Mouse (Mus musculus) limb, embryonic 14.5 days (tissue): ENCODE results near the gene Fbxl16. TPM values are rescaled to one million over a fixed set of nuclear protein-coding genes. Genes with fewer than 3 reads are reported as not detected.

Experiments
- ATAC-seq: fragments of 200-750 bp; cut with Nextera tagmentation; 2 replicates; pipeline ENCODE4 v1.8.0; 2017; ENCODE audit warnings: low read depth, moderate number of reproducible peaks, moderate TSS enrichment; ENCODE audit not compliant: low FRiP score
- DNase-seq: peaks from one replicate; pipeline ENCODE4 v3.0.0-alpha.2; 2015; ENCODE audit warnings: low spot score
- H3K27ac ChIP-seq: fragments of 300-500 bp; sonication (generic); replicated peaks from 2 replicates; pipeline ENCODE4 v1.5.1; 2014; ENCODE audit warnings: low read depth, mild to moderate bottlenecking, low read length, moderate library complexity, mixed read lengths
- H3K27me3 ChIP-seq: fragments of 300-500 bp; sonication (generic); 2 replicates; pipeline ENCODE4 v1.6.1; 2014; ENCODE audit warnings: low read length, mixed read lengths; ENCODE audit not compliant: control insufficient read depth, insufficient read depth
- H3K36me3 ChIP-seq: fragments of 300-500 bp; sonication (generic); 2 replicates; pipeline ENCODE4 v1.6.1; 2014; ENCODE audit warnings: mild to moderate bottlenecking, low read length, moderate library complexity, mixed read lengths; ENCODE audit not compliant: control insufficient read depth, insufficient read depth
- H3K4me1 ChIP-seq: fragments of 300-500 bp; sonication (generic); 2 replicates; pipeline ENCODE4 v1.6.1; 2014; ENCODE audit warnings: antibody characterized with exemption, low read length, mixed read lengths; ENCODE audit not compliant: control insufficient read depth, insufficient read depth
- H3K4me2 ChIP-seq: fragments of 300-500 bp; sonication (generic); replicated peaks from 2 replicates; pipeline ENCODE4 v1.6.1; 2014; ENCODE audit warnings: low read depth, mild to moderate bottlenecking, low read length, moderate library complexity; ENCODE audit not compliant: severe bottlenecking
- H3K4me3 ChIP-seq: fragments of 300-500 bp; sonication (generic); replicated peaks from 2 replicates; pipeline ENCODE4 v1.5.1; 2014; ENCODE audit warnings: low read length
- H3K9ac ChIP-seq: fragments of 300-500 bp; sonication (generic); 2 replicates; pipeline ENCODE4 v1.6.1; 2014; ENCODE audit warnings: mild to moderate bottlenecking, low read depth, low read length, moderate library complexity; ENCODE audit not compliant: severe bottlenecking
- H3K9me3 ChIP-seq: fragments of 300-500 bp; sonication (generic); 2 replicates; pipeline ENCODE4 v1.6.1; 2016; ENCODE audit warnings: low read length; ENCODE audit not compliant: control insufficient read depth
- POLR2A ChIP-seq: fragments of 200-500 bp; IDR thresholded peaks from 2 replicates; pipeline ENCODE4 v1.8.0; 2012; ENCODE audit warnings: inconsistent platforms, mild to moderate bottlenecking, moderate library complexity, borderline replicate concordance; ENCODE audit not compliant: insufficient read depth, insufficient read length; ENCODE audit errors: extremely low read depth
- WGBS: fragments of 180-500 bp; shearing (Covaris S2); extraction: QIAGEN DNeasy Blood & Tissue Kit; methylation state at CpG from one replicate; pipeline ENCODE4 v1.1.7; 2014; 5-methylcytosine and 5-hydroxymethylcytosine counted together
- polyA plus RNA-seq, 2 experiments: library from polyadenylated mRNA; depleted of rRNA in 1 of 2; stranded (reverse) in 1 of 2; unstranded in 1 of 2; fragments of >200 nt; fragmentation: Nextera tagmentation in 1 of 2; extraction: Ambion mirVana in 1 of 2; gene quantifications; 2 replicates each; pipeline versions ENCODE4 v1.2.1 to v1.2.3; 2012 to 2014

The Fbxl16 gene
- polyA plus RNA-seq, 2 experiments: 2.0 to 6.5 TPM

DNA sequence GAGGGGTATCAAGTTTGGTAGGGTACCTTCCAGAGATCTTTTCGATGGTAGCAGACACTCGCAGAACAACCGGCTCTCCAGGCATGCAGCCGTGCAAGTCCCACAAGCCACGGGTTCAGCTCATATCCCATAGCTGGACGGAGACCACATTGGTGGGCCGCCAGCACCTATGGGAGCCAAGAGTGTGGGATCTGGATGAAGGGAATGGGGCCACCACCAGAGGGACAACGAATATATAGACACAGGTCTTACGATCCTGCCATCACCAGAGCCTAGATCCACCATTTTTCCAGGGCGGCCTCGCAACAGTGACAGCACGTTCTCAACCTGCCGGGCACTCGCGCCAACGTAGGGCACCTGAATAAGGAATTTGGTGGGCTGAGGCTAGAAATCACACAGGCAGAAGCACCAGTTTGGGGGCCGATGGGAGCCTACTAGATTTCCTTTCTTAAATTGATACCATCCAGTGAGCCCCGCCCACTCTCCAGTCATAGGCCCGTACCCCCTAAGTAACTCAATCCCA lies 17.5 kb upstream of the Fbxl16 start:
- H3K9me3 ChIP-seq: no peaks in the 10 kb centered on the region
- no peak; the same call in 1 of the 2 replicates for ATAC-seq
- H3K4me2 ChIP-seq: peak overlapping the region; percentile 97
- no peak for DNase-seq
- peak overlapping the region; percentile 59 for H3K4me3 ChIP-seq
- 21% methylated on average over 19 of the region's 19 CpGs for WGBS
- peaks cover 17% of the 10 kb centered on the region for H3K36me3 ChIP-seq
- no peak for TF ChIP-seq POLR2A
- H3K4me1 ChIP-seq: peaks cover 23% of the 10 kb centered on the region
- 0 out of 2 replicates have a peak overlapping the region, but pooled peaks have one; percentile 84 for H3K27ac ChIP-seq
- no peaks in the 10 kb centered on the region for H3K27me3 ChIP-seq
- H3K9ac ChIP-seq: peak overlapping the region; percentile 60

DNA sequence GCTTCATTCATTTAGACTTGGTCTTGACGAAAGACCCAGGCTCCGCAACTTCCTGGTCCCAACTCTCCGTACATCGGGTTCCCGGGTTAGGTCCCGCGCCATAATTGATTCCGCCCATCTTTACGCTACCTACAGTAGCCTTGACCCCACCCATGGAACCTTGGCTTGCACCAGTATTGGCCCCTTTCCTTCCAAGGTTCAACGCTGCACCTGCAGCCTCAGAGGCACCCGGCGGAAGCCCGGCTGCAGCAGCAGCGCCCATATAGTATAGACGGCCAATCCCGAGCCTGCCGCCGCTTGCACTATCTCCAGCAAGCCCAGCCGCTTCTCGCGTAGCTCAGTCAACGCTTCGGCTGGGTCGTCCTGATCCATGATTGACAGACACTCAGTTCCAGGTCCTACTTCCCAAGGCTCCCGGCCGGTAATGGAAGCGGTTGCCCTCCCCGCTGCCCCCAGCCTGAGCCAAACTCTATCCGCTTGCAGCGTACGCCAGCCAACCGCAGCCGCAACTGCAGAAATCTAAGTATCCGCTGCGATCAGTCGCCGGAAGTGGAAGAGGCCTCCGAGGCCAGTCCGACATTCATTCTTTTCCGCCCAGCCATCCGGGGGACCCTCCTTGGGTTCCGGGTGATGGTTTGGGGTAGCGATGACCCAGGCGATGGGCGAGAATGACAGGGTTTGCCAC lies 16.9 kb upstream of the Fbxl16 start:
- WGBS: 2% methylated on average over 39 of the region's 45 CpGs
- H3K9me3 ChIP-seq: no peaks in the 10 kb centered on the region
- H3K4me2 ChIP-seq: peak overlapping the region; percentile 97
- ATAC-seq: peak; percentile 73
- peak overlapping the region; percentile 84 for H3K27ac ChIP-seq
- H3K4me3 ChIP-seq: peak overlapping the region; percentile 59
- peak; percentile 60; the same call in 1 of the 2 replicates for TF ChIP-seq POLR2A
- H3K36me3 ChIP-seq: peaks cover 15% of the 10 kb centered on the region
- H3K9ac ChIP-seq: peak overlapping the region; percentile 60
- no peaks in the 10 kb centered on the region for H3K27me3 ChIP-seq
- H3K4me1 ChIP-seq: peaks cover 23% of the 10 kb centered on the region
- peak; percentile 70 for DNase-seq

GRCm38 (mm10) chr17:25792615-25793014 lies 16.3 kb upstream of the Fbxl16 start, which contains the start of gene Fam173a:
Fam173a (minus strand) TSS chr17:25792901.
- H3K9me3 ChIP-seq: no peaks in the 10 kb centered on the region
- peak within 1 kb of the TSS; percentile 60 for H3K9ac ChIP-seq
- peak; percentile 54 for ATAC-seq
- H3K27me3 ChIP-seq: no peaks in the 10 kb centered on the region
- DNase-seq: peak; percentile 86
- peaks cover 14% of the 10 kb centered on the region for H3K36me3 ChIP-seq
- peak within 1 kb of the TSS; percentile 59 for H3K4me3 ChIP-seq
- TF ChIP-seq POLR2A: no peak
- peak within 1 kb of the TSS; percentile 97 for H3K4me2 ChIP-seq
- peak within 1 kb of the TSS; percentile 84 for H3K27ac ChIP-seq
- peaks cover 27% of the 10 kb centered on the region for H3K4me1 ChIP-seq
- 1% methylated on average over 14 of the region's 14 CpGs for WGBS

- Histone ChIP-seq H3K9ac (no peak overlapping the region), H3K4me2 (no peak overlapping the region)
Measured at GRCm38 (mm10) chr17:25794197-25794596, 14.7 kb upstream of the Fbxl16 start.

GRCm38 (mm10) chr17:25794998-25795397 lies 13.9 kb upstream of the Fbxl16 start:
- peaks cover 27% of the 10 kb centered on the region for H3K4me1 ChIP-seq
- 92% methylated on average over 17 of the region's 17 CpGs for WGBS
- no peak overlapping the region for H3K9ac ChIP-seq
- TF ChIP-seq POLR2A: no peak
- no peak overlapping the region for H3K27ac ChIP-seq
- no peaks in the 10 kb centered on the region for H3K36me3 ChIP-seq
- peak overlapping the region; percentile 97; the same call in 1 of the 2 replicates for H3K4me2 ChIP-seq
- no peak overlapping the region for H3K4me3 ChIP-seq
- ATAC-seq: no peak
- no peak for DNase-seq
- no peaks in the 10 kb centered on the region for H3K9me3 ChIP-seq
- no peaks in the 10 kb centered on the region for H3K27me3 ChIP-seq

More at GRCm38 (mm10) chr17:25794197-25794596, 14.7 kb upstream of the Fbxl16 start:
- no peak overlapping the region for H3K4me3 ChIP-seq
- WGBS: 83% methylated on average over 13 of the region's 13 CpGs
- peaks cover 7% of the 10 kb centered on the region for H3K36me3 ChIP-seq
- peaks cover 27% of the 10 kb centered on the region for H3K4me1 ChIP-seq
- DNase-seq: no peak
- no peaks in the 10 kb centered on the region for H3K9me3 ChIP-seq
- no peak for TF ChIP-seq POLR2A
- no peaks in the 10 kb centered on the region for H3K27me3 ChIP-seq
- H3K27ac ChIP-seq: no peak overlapping the region
- ATAC-seq: no peak
